19 mouse cellular contexts compared by ENCODE assay signal in the genomic region with DNA sequence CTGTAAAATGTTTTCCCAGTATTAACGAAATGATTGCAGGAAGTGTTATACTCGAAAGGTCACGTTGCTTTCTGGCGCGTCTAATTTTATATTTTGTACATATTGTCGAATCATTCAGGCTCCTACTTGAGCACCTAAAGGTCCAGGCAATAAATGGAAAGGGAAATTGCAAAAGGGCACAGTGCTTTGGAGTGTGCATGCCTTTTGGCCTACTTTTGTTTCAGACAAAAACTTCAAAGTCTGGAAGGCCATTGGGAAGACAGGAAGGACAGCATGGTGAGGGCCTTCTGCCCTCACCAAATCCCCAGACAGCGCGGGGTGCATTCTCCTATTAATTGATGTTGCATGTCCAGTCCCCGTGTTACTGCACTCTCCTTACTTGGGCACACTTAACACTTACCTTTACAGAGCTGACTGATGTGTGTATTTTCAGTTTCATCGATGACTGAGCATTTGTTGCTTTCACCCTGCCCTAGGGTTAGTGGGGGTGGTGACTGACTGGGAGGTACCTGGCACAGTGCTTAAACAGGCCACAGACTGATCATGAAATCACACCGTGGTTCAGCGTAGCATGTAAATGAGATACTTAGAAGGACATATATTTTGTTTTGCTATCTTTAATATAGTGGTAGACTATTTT. TPM values are rescaled to one million over a fixed set of nuclear protein-coding genes. Genes with fewer than 3 reads are reported as not detected.
A peak's percentile ranks its signal among the peaks of the same experiment; 100 is the strongest.
DNase-seq lines count a peak whose midpoint lies in the region; ATAC-seq and TF ChIP-seq lines count a peak whose summit lies in the region.
"Had no signal": no experiment of that assay in that cellular context is flagged by ENCODE, and none has a peak within 500 bp of the region (broad histone marks: within the 10 kb centered on the region; RNA-seq: fewer than 3 reads in every experiment).

No protein-coding gene starts in this region.

- peak; percentile 94 for ATAC-seq in liver, postnatal 0 days
- ATAC-seq in liver, embryonic 12.5 days = no peak
- peak; percentile 70 for ATAC-seq in CD4-positive, CD25-positive, alpha-beta regulatory T cell, adult 4 months
- peak; percentile 40 to 53; a peak in 1 of 4 replicates for ATAC-seq in hematopoietic stem cell, adult 5-6 weeks (replicated peaks in 1 of 2; ENCODE audit: insufficient read depth in 1 of 2, low FRiP score in 2 of 2, low TSS enrichment in 1 of 2, low read depth in 1 of 2, poor library complexity in 2 of 2, severe bottlenecking in 2 of 2)
- ATAC-seq: forebrain, embryonic 15.5 days; Patski had no signal

- no peak for TF ChIP-seq CTCF in liver, postnatal 0 days (IDR thresholded peaks at IDR 0.05; ENCODE audit: low read depth)

- no peak overlapping the region for H3K4me2 ChIP-seq in liver, postnatal 0 days (ENCODE audit: low read depth, low read length)
- no peak overlapping the region for H3K4me2 ChIP-seq in liver, embryonic 12.5 days
- H3K4me2 ChIP-seq: embryonic facial prominence, embryonic 12.5 days; forebrain, embryonic 15.5 days; hindbrain, embryonic 14.5 days had no signal

- H3K4me3 ChIP-seq in liver, postnatal 0 days (ENCODE audit: low read depth, low read length) = no peak overlapping the region
- H3K4me3 ChIP-seq in liver, embryonic 12.5 days = no peak overlapping the region
- H3K4me3 ChIP-seq: embryonic facial prominence, embryonic 12.5 days; forebrain, embryonic 15.5 days; heart, embryonic 10.5 days had no signal

- peak overlapping the region; percentile 55 for H3K27ac ChIP-seq in liver, postnatal 0 days (ENCODE audit: low read depth)
- H3K27ac ChIP-seq in liver, embryonic 12.5 days = no peak overlapping the region
- H3K27ac ChIP-seq: embryonic facial prominence, embryonic 12.5 days; forebrain, embryonic 15.5 days; heart, embryonic 10.5 days; hindbrain, embryonic 14.5 days had no signal

- TF ChIP-seq EP300 in liver, postnatal 0 days (IDR thresholded peaks at IDR 0.05; ENCODE audit: low read depth) = no peak

- peak; percentile 18 for DNase-seq in liver, postnatal 0 days
- DNase-seq in layer of hippocampus, postnatal 25 days (ENCODE audit: extremely low spot score in 1 of 2, low spot score in 1 of 2) = no peak
- no peak for DNase-seq in lung, postnatal 25 days (ENCODE audit: low spot score)
- DNase-seq: adrenal gland, adult 2 months; cerebellum, adult 11-12 months; cerebellum, adult 9-10 months; cerebellum, postnatal 25 days; gastrocnemius, postnatal 36 days; heart, adult 18-20 months; heart, postnatal 10 days; heart, postnatal 4 days had no signal

- H3K36me3 ChIP-seq in liver, postnatal 0 days (replicated peaks; ENCODE audit: insufficient read depth, low read length) = no peaks in the 10 kb centered on the region
- H3K36me3 ChIP-seq in liver, embryonic 12.5 days = no peaks in the 10 kb centered on the region
- H3K36me3 ChIP-seq: embryonic facial prominence, embryonic 12.5 days; forebrain, embryonic 15.5 days; heart, embryonic 10.5 days had no signal

- no peak overlapping the region for H3K9ac ChIP-seq in liver, postnatal 0 days (replicated peaks)
- H3K9ac ChIP-seq in liver, embryonic 12.5 days = no peak overlapping the region
- H3K9ac ChIP-seq: embryonic facial prominence, embryonic 12.5 days; forebrain, embryonic 15.5 days; hindbrain, embryonic 14.5 days had no signal

- 79% methylated on average over 12 of the region's 12 CpGs for WGBS in liver, postnatal 0 days (ENCODE audit: insufficient replicate concordance)
- WGBS in liver, embryonic 12.5 days (ENCODE audit: insufficient replicate concordance) = 79% methylated on average over 12 of the region's 12 CpGs

- no peaks in the 10 kb centered on the region for H3K27me3 ChIP-seq in liver, postnatal 0 days (ENCODE audit: insufficient read depth, low read length)
- H3K27me3 ChIP-seq in liver, embryonic 12.5 days (replicated peaks) = no peaks in the 10 kb centered on the region
- H3K27me3 ChIP-seq: embryonic facial prominence, embryonic 12.5 days; forebrain, embryonic 15.5 days; Patski had no signal

- no peaks in the 10 kb centered on the region for H3K4me1 ChIP-seq in liver, postnatal 0 days (ENCODE audit: insufficient read depth)
- H3K4me1 ChIP-seq in liver, embryonic 12.5 days = no peaks in the 10 kb centered on the region
- H3K4me1 ChIP-seq: embryonic facial prominence, embryonic 12.5 days; forebrain, embryonic 15.5 days; heart, embryonic 10.5 days had no signal

- no peaks in the 10 kb centered on the region for H3K9me3 ChIP-seq in liver, postnatal 0 days (ENCODE audit: low read length)
- H3K9me3 ChIP-seq in liver, embryonic 12.5 days (replicated peaks) = no peaks in the 10 kb centered on the region
- H3K9me3 ChIP-seq: embryonic facial prominence, embryonic 12.5 days; forebrain, embryonic 15.5 days; heart, embryonic 10.5 days had no signal

RNA-seq across cellular contexts. Expression of a gene that starts 20.7 kb away (rescaled TPM):
- polyA plus RNA-seq in liver, postnatal 0 days (2015; fragmentation: Nextera tagmentation; extraction: Ambion mirVana) = 27.9 and 35.9 TPM in 2 replicates
- polyA plus RNA-seq in liver, embryonic 12.5 days (2016; fragmentation: Nextera tagmentation; extraction: Ambion mirVana) = 11.6 and 13.0 TPM in 2 replicates
- 10 to 100 TPM; 22.5 to 38.8 TPM for polyA plus RNA-seq in CD4-positive, CD25-positive, alpha-beta regulatory T cell, adult 4 months (2017; shearing (Covaris generic))
- total RNA-seq in hematopoietic stem cell, adult 5-6 weeks (2017) = 14.9 and 22.7 TPM in 2 replicates
- total RNA-seq in layer of hippocampus, postnatal 25 days (2021) = 1 to 10 TPM; 6.1 to 6.8 TPM
